Mouse (Mus musculus): Measurements from ENCODE around the gene Bmp6.

DNA sequence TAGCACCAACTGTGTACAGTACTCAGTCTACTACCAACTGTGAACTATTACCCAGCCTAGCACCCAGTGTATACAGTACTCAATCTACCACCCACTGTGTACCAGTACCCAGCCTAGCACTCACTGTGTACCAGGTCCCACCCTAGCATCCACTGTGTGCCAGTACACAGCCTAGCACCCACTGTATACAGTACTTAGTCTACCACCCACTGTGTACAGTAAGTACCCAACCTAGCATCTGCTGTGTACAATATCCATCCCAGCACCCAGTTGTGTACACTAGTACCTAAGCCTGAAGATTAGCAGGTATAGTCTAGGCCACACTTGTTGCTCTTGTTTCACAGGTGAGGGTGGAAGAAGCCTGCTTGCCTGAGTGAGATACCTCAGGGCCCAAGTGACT lies 192.6 kb downstream of the Bmp6 start:
- no peak for TF ChIP-seq CTCF (IDR thresholded peaks at IDR 0.05; ENCODE audit: control insufficient read depth, insufficient read depth, insufficient replicate concordance, low read depth, low read length)
- no peak for TF ChIP-seq POLR2A (IDR thresholded peaks at IDR 0.05; ENCODE audit: control insufficient read depth, low read depth, low read length)

Data from testis, adult 2 months (tissue).